Comparison of ENCODE assay signal across 11 mouse cellular contexts in genomic region chr2:115813316-115813715, GRCm38 (mm10).
A peak's percentile ranks its signal among the peaks of the same experiment; 100 is the strongest.
DNase-seq lines count a peak whose midpoint lies in the region; ATAC-seq and TF ChIP-seq lines count a peak whose summit lies in the region.
"Had no signal": no experiment of that assay in that cellular context is flagged by ENCODE, and none has a peak within 500 bp of the region (broad histone marks: within the 10 kb centered on the region; RNA-seq: fewer than 3 reads in every experiment).

No protein-coding gene starts in this region.

- H3K4me3 ChIP-seq in heart, embryonic 13.5 days = peak overlapping the region; percentile 22
- H3K4me3 ChIP-seq in heart, adult 2 months = no peak overlapping the region

- no peaks in the 10 kb centered on the region for H3K27me3 ChIP-seq in heart, embryonic 13.5 days (replicated peaks)
- H3K27me3 ChIP-seq in heart, adult 2 months (ENCODE audit: control insufficient read depth, insufficient read depth, low read length) = no peaks in the 10 kb centered on the region

- intact Hi-C loops in heart, adult 2 months (cut with DNase I) = no loop called here

- H3K9me3 ChIP-seq in heart, embryonic 13.5 days = no peaks in the 10 kb centered on the region

- no peak for TF ChIP-seq POLR2A in heart, adult 2 months (IDR thresholded peaks at IDR 0.05; ENCODE audit: insufficient read depth, low read depth, low read length)

- ATAC-seq in heart, embryonic 13.5 days (ENCODE audit: extremely low read depth, insufficient number of reproducible peaks, low FRiP score, low TSS enrichment) = no peak
- ATAC-seq: activated CD4-positive, CD25-positive, alpha-beta regulatory T cell, adult 4 months; CD4-positive, CD25-positive, alpha-beta regulatory T cell, adult 4 months had no signal

- no peak for DNase-seq in heart, adult 2 months
- peak; percentile 22 for DNase-seq in right cerebral cortex, postnatal 4 days
- DNase-seq in right cerebral cortex, postnatal 14 days = no peak
- DNase-seq in kidney, postnatal 14 days = peak; percentile 19
- peak; percentile 18 for DNase-seq in telencephalon, adult 2 months (ENCODE audit: low read depth, low spot score)
- DNase-seq in gastrocnemius, postnatal 4 days (ENCODE audit: low spot score in 2 of 2) = no peak
- DNase-seq in cerebellum, adult 11 months = no peak
- DNase-seq: right cerebral cortex, postnatal 25 days had no signal

- 21% methylated on average over 11 of the region's 11 CpGs for WGBS in heart, embryonic 13.5 days
- WGBS in heart, adult 2 months = 22% methylated on average over 11 of the region's 11 CpGs

- peak overlapping the region; percentile 60 for H3K4me2 ChIP-seq in heart, embryonic 13.5 days

- TF ChIP-seq CTCF in heart, adult 2 months (IDR thresholded peaks at IDR 0.05) = no peak

- peak overlapping the region; percentile 37; the same call in 1 of the 2 replicates for H3K9ac ChIP-seq in heart, embryonic 13.5 days
- H3K9ac ChIP-seq in heart, adult 2 months (ENCODE audit: low read depth, low read length) = no peak overlapping the region

- H3K79me2 ChIP-seq in heart, adult 2 months (replicated peaks; ENCODE audit: control insufficient read depth, insufficient read depth, low read length) = no peaks in the 10 kb centered on the region

- peaks cover 23% of the 10 kb centered on the region for H3K4me1 ChIP-seq in heart, embryonic 13.5 days
- H3K4me1 ChIP-seq in heart, adult 2 months (ENCODE audit: control insufficient read depth, insufficient read depth, low read length) = no peaks in the 10 kb centered on the region

- no peaks in the 10 kb centered on the region for H3K36me3 ChIP-seq in heart, embryonic 13.5 days
- no peaks in the 10 kb centered on the region for H3K36me3 ChIP-seq in heart, adult 2 months (ENCODE audit: control insufficient read depth, insufficient read depth, low read length)

- peak overlapping the region; percentile 73 for H3K27ac ChIP-seq in heart, embryonic 13.5 days (replicated peaks)
- no peak overlapping the region for H3K27ac ChIP-seq in heart, adult 2 months

- no peak for TF ChIP-seq EP300 in heart, adult 2 months (IDR thresholded peaks at IDR 0.05; ENCODE audit: insufficient read depth, low read depth, low read length)

Comparison
In these comparisons a context has a peak if more than half of its experiments do, and no peak if none do; other contexts are left out.
1. DNase-seq: peak in right cerebral cortex, postnatal 4 days (single experiment), kidney, postnatal 14 days (single experiment) and telencephalon, adult 2 months (single experiment); none in heart, adult 2 months (0 of 2), right cerebral cortex, postnatal 14 days (single experiment), gastrocnemius, postnatal 4 days (0 of 2) and cerebellum, adult 11 months (single experiment).